Comparison of ENCODE assay signal across 23 mouse cellular contexts in the genomic region with DNA sequence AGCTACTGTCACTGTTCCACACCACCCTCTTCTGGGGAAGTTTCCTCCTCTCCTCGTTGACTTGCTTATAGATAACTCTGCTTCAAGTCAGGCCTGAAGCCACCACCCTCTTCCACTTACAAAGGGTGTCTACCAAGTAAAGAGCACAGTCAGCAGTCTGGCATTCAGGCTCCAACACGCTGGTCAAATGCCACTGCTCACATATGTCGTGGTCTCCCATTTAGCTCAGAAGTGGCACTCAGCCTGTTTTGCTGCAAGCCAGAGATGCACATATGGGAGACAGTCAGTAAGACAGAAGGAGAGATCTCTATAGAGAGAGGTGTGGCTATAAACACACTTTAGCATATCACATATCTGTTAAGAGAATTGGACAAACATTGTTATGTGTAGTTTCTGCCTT.
DNase-seq lines count a peak whose midpoint lies in the region; ATAC-seq and TF ChIP-seq lines count a peak whose summit lies in the region.
"Had no signal": no experiment of that assay in that cellular context is flagged by ENCODE, and none has a peak within 500 bp of the region (broad histone marks: within the 10 kb centered on the region; RNA-seq: fewer than 3 reads in every experiment).

No protein-coding gene starts in this region.

- DNase-seq in cerebellum, postnatal 4 days (ENCODE audit: low spot score in 2 of 2), result no peak
- peak; percentile 53 to 67 for DNase-seq in right cerebral cortex, postnatal 10 days (ENCODE audit: low spot score in 2 of 2)
- DNase-seq in right cerebral cortex, adult 2 months (ENCODE audit: low spot score in 2 of 2), result no peak
- peak; percentile 72 for DNase-seq in cerebellum, adult 9-10 months
- DNase-seq in stomach, postnatal 0 days (ENCODE audit: low spot score), result no peak
- no peak for DNase-seq in kidney, postnatal 36 days
- no peak for DNase-seq in retina, embryonic 14.5 days (ENCODE audit: low spot score)
- DNase-seq: adrenal gland, adult 8-10 months; gastrocnemius, postnatal 10 days; kidney, postnatal 4 days; liver, embryonic 13.5 days; lung, adult 2 months; lung, postnatal 14 days; midbrain, embryonic 14.5 days; retina, postnatal 1 day; thymus, adult 2 months; thymus, postnatal 4 days had no signal

- TF ChIP-seq EP300 in stomach, postnatal 0 days (optimal IDR thresholded peaks at IDR 0.05), result no peak

- ATAC-seq in cerebellum, adult (ENCODE audit: insufficient number of reproducible peaks, low FRiP score, low TSS enrichment), result peak; percentile 66; the same call in 1 of the 2 replicates
- no peak for ATAC-seq in stomach, postnatal 0 days (ENCODE audit: low FRiP score, low TSS enrichment)
- ATAC-seq: activated CD4-positive, CD25-positive, alpha-beta regulatory T cell, adult 4 months; intestine, postnatal 0 days had no signal

- no peaks in the 10 kb centered on the region for H3K27me3 ChIP-seq in stomach, postnatal 0 days (ENCODE audit: control insufficient read depth, insufficient read depth, low read length)
- H3K27me3 ChIP-seq: hindbrain, embryonic 12.5 days; liver, embryonic 13.5 days; neural tube, embryonic 12.5 days had no signal

- no peak overlapping the region for H3K4me2 ChIP-seq in stomach, postnatal 0 days (replicated peaks; ENCODE audit: low read depth)
- H3K4me2 ChIP-seq: heart, embryonic 11.5 days; hindbrain, embryonic 12.5 days; liver, embryonic 13.5 days; neural tube, embryonic 12.5 days had no signal

- WGBS in stomach, postnatal 0 days, result 59% methylated on average over 3 of the region's 3 CpGs

- TF ChIP-seq CTCF in stomach, postnatal 0 days (IDR thresholded peaks at IDR 0.05; ENCODE audit: low read depth), result no peak

- H3K4me1 ChIP-seq in stomach, postnatal 0 days (replicated peaks; ENCODE audit: control insufficient read depth, insufficient read depth), result no peaks in the 10 kb centered on the region
- H3K4me1 ChIP-seq: hindbrain, embryonic 12.5 days; liver, embryonic 13.5 days; neural tube, embryonic 12.5 days had no signal

- H3K4me3 ChIP-seq in stomach, postnatal 0 days (ENCODE audit: low read depth, low read length), result no peak overlapping the region
- H3K4me3 ChIP-seq: hindbrain, embryonic 12.5 days; liver, embryonic 13.5 days; neural tube, embryonic 12.5 days had no signal

- no peaks in the 10 kb centered on the region for H3K9me3 ChIP-seq in stomach, postnatal 0 days (ENCODE audit: control insufficient read depth, low read length)
- H3K9me3 ChIP-seq: hindbrain, embryonic 12.5 days; liver, embryonic 13.5 days; neural tube, embryonic 12.5 days had no signal

- no peak overlapping the region for H3K27ac ChIP-seq in stomach, postnatal 0 days (replicated peaks)
- H3K27ac ChIP-seq: hindbrain, embryonic 12.5 days; liver, embryonic 13.5 days; neural tube, embryonic 12.5 days had no signal

- H3K36me3 ChIP-seq in stomach, postnatal 0 days (ENCODE audit: control insufficient read depth, insufficient read depth, low read length), result no peaks in the 10 kb centered on the region
- H3K36me3 ChIP-seq: hindbrain, embryonic 12.5 days; liver, embryonic 13.5 days; neural tube, embryonic 12.5 days had no signal

- no peak overlapping the region for H3K9ac ChIP-seq in stomach, postnatal 0 days (ENCODE audit: low read length)
- H3K9ac ChIP-seq: hindbrain, embryonic 12.5 days; liver, embryonic 13.5 days; neural tube, embryonic 12.5 days had no signal

Comparison
In these comparisons a context has a peak if more than half of its experiments do, and no peak if none do; other contexts are left out.
1. DNase-seq: peak in right cerebral cortex, postnatal 10 days (2 of 2) and cerebellum, adult 9-10 months (single experiment); none in cerebellum, postnatal 4 days (0 of 2), right cerebral cortex, adult 2 months (0 of 2), stomach, postnatal 0 days (single experiment), kidney, postnatal 36 days (0 of 2) and retina, embryonic 14.5 days (single experiment).